Comparison of ENCODE assay signal across 14 mouse cellular contexts in genomic region chr5:31053728-31054127, GRCm38 (mm10). TPM values are rescaled to one million over a fixed set of nuclear protein-coding genes. Genes with fewer than 3 reads are reported as not detected.
DNase-seq lines count a peak whose midpoint lies in the region; ATAC-seq and TF ChIP-seq lines count a peak whose summit lies in the region.
"Not testable (repeated sequence)": the region's sequence is repeated elsewhere in the genome, so short reads cannot be mapped to it uniquely, and the experiment has no call there.
"Had no signal": no experiment of that assay in that cellular context is flagged by ENCODE, and none has a peak within 500 bp of the region (broad histone marks: within the 10 kb centered on the region; RNA-seq: fewer than 3 reads in every experiment).

No protein-coding gene starts in this region.

- peak overlapping the region; percentile 91 for H3K9ac ChIP-seq in heart, embryonic 13.5 days
- H3K9ac ChIP-seq in hindbrain, postnatal 0 days (replicated peaks; ENCODE audit: low read length), result peak overlapping the region; percentile 65; the same call in 1 of the 2 replicates
- peak overlapping the region; percentile 71; the same call in 1 of the 2 replicates for H3K9ac ChIP-seq in liver, postnatal 0 days (replicated peaks)
- H3K9ac ChIP-seq in midbrain, embryonic 15.5 days, result peak overlapping the region; percentile 70
- not testable (repeated sequence) for H3K9ac ChIP-seq in stomach, postnatal 0 days (ENCODE audit: low read length)

- 64% methylated on average over 4 of the region's 4 CpGs for whole genome bisulfite sequencing in forebrain, embryonic 10.5 days
- WGBS in heart, embryonic 13.5 days, result 68% methylated on average over 4 of the region's 4 CpGs
- WGBS in hindbrain, postnatal 0 days, result 42% methylated on average over 4 of the region's 4 CpGs
- WGBS in limb, embryonic 10.5 days, result 60% methylated on average over 4 of the region's 4 CpGs
- WGBS in liver, postnatal 0 days (ENCODE audit: insufficient replicate concordance), result 76% methylated on average over 4 of the region's 4 CpGs
- 52% methylated on average over 4 of the region's 4 CpGs for WGBS in midbrain, embryonic 15.5 days
- 52% methylated on average over 4 of the region's 4 CpGs for WGBS in stomach, postnatal 0 days

- H3K27ac ChIP-seq in forebrain, embryonic 10.5 days, result peak overlapping the region; percentile 93
- peak overlapping the region; percentile 76 for H3K27ac ChIP-seq in heart, embryonic 13.5 days (replicated peaks)
- peak overlapping the region; percentile 64 for H3K27ac ChIP-seq in hindbrain, postnatal 0 days
- H3K27ac ChIP-seq in limb, embryonic 10.5 days, result peak overlapping the region; percentile 91
- H3K27ac ChIP-seq in liver, postnatal 0 days (ENCODE audit: low read depth), result not testable (repeated sequence)
- H3K27ac ChIP-seq in midbrain, embryonic 15.5 days, result peak overlapping the region; percentile 78; the same call in 1 of the 2 replicates
- H3K27ac ChIP-seq in stomach, postnatal 0 days (replicated peaks), result peak overlapping the region; percentile 58; the same call in 1 of the 2 replicates

- H3K4me3 ChIP-seq in forebrain, embryonic 10.5 days, result peak overlapping the region; percentile 73
- peak overlapping the region; percentile 67 for H3K4me3 ChIP-seq in heart, embryonic 13.5 days
- H3K4me3 ChIP-seq in hindbrain, postnatal 0 days (ENCODE audit: low read length), result peak overlapping the region; percentile 62
- peak overlapping the region; percentile 72 for H3K4me3 ChIP-seq in limb, embryonic 10.5 days
- peak overlapping the region; percentile 61; the same call in 1 of the 2 replicates for H3K4me3 ChIP-seq in liver, postnatal 0 days (ENCODE audit: low read depth, low read length)
- peak overlapping the region; percentile 76 for H3K4me3 ChIP-seq in midbrain, embryonic 15.5 days
- H3K4me3 ChIP-seq in stomach, postnatal 0 days (ENCODE audit: low read depth, low read length), result peak overlapping the region; percentile 60

- not testable (repeated sequence) for TF ChIP-seq CTCF in hindbrain, postnatal 0 days (IDR thresholded peaks at IDR 0.05; ENCODE audit: low read depth); liver, postnatal 0 days (IDR thresholded peaks at IDR 0.05; ENCODE audit: low read depth); stomach, postnatal 0 days (IDR thresholded peaks at IDR 0.05; ENCODE audit: low read depth)

- H3K27me3 ChIP-seq in forebrain, embryonic 10.5 days (ENCODE audit: poor library complexity, severe bottlenecking); heart, embryonic 13.5 days (replicated peaks); hindbrain, postnatal 0 days (ENCODE audit: insufficient read depth, low read length); limb, embryonic 10.5 days (ENCODE audit: low read depth, poor library complexity, severe bottlenecking); liver, postnatal 0 days (ENCODE audit: insufficient read depth, low read length); midbrain, embryonic 15.5 days (replicated peaks); stomach, postnatal 0 days (ENCODE audit: control insufficient read depth, insufficient read depth, low read length): not testable (repeated sequence)

- not testable (repeated sequence) for TF ChIP-seq EP300 in liver, postnatal 0 days (IDR thresholded peaks at IDR 0.05; ENCODE audit: low read depth); stomach, postnatal 0 days (optimal IDR thresholded peaks at IDR 0.05)

- not testable (repeated sequence) for ATAC-seq in heart, embryonic 13.5 days (ENCODE audit: extremely low read depth, insufficient number of reproducible peaks, low FRiP score, low TSS enrichment); hindbrain, postnatal 0 days; liver, postnatal 0 days; midbrain, embryonic 15.5 days (replicated peaks); stomach, postnatal 0 days (ENCODE audit: low FRiP score, low TSS enrichment)

- H3K36me3 ChIP-seq in forebrain, embryonic 10.5 days (replicated peaks), result peaks cover 33% of the 10 kb centered on the region
- H3K36me3 ChIP-seq in heart, embryonic 13.5 days, result peaks cover 39% of the 10 kb centered on the region
- H3K36me3 ChIP-seq in hindbrain, postnatal 0 days (ENCODE audit: insufficient read depth, low read length); midbrain, embryonic 15.5 days (replicated peaks); stomach, postnatal 0 days (ENCODE audit: control insufficient read depth, insufficient read depth, low read length): not testable (repeated sequence)
- H3K36me3 ChIP-seq in limb, embryonic 10.5 days, result peaks cover 23% of the 10 kb centered on the region
- H3K36me3 ChIP-seq in liver, postnatal 0 days (replicated peaks; ENCODE audit: insufficient read depth, low read length), result peaks cover 14% of the 10 kb centered on the region

- peaks cover 48% of the 10 kb centered on the region for H3K4me1 ChIP-seq in forebrain, embryonic 10.5 days
- peaks cover 21% of the 10 kb centered on the region for H3K4me1 ChIP-seq in heart, embryonic 13.5 days
- not testable (repeated sequence) for H3K4me1 ChIP-seq in hindbrain, postnatal 0 days (ENCODE audit: insufficient read depth, low read length); stomach, postnatal 0 days (replicated peaks; ENCODE audit: control insufficient read depth, insufficient read depth)
- peaks cover 22% of the 10 kb centered on the region for H3K4me1 ChIP-seq in limb, embryonic 10.5 days
- H3K4me1 ChIP-seq in liver, postnatal 0 days (ENCODE audit: insufficient read depth), result peaks cover 17% of the 10 kb centered on the region
- peaks cover 31% of the 10 kb centered on the region for H3K4me1 ChIP-seq in midbrain, embryonic 15.5 days

- DNase-seq in brain, adult 2 months (ENCODE audit: low read depth, low spot score), result peak; percentile 20
- DNase-seq in forebrain, embryonic 10.5 days (ENCODE audit: extremely low spot score, low spot score); hindbrain, postnatal 0 days (ENCODE audit: low spot score); limb, embryonic 10.5 days (ENCODE audit: low spot score); liver, postnatal 0 days; stomach, postnatal 0 days (ENCODE audit: low spot score): not testable (repeated sequence)

- peak overlapping the region; percentile 94 for H3K4me2 ChIP-seq in heart, embryonic 13.5 days
- H3K4me2 ChIP-seq in hindbrain, postnatal 0 days (ENCODE audit: low read depth, low read length), result peak overlapping the region; percentile 97
- peak overlapping the region; percentile 99 for H3K4me2 ChIP-seq in liver, postnatal 0 days (ENCODE audit: low read depth, low read length)
- peak overlapping the region; percentile 97 for H3K4me2 ChIP-seq in midbrain, embryonic 15.5 days
- peak overlapping the region; percentile 98; the same call in 1 of the 2 replicates for H3K4me2 ChIP-seq in stomach, postnatal 0 days (replicated peaks; ENCODE audit: low read depth)

- not testable (repeated sequence) for H3K9me3 ChIP-seq in forebrain, embryonic 10.5 days; heart, embryonic 13.5 days; hindbrain, postnatal 0 days (ENCODE audit: low read length); limb, embryonic 10.5 days (replicated peaks); liver, postnatal 0 days (ENCODE audit: low read length); midbrain, embryonic 15.5 days; stomach, postnatal 0 days (ENCODE audit: control insufficient read depth, low read length)

RNA-seq across cellular contexts. Expression of gene Cad, which starts 0.9 kb away (rescaled TPM):
- polyA plus RNA-seq in forebrain, embryonic 10.5 days (2016; fragmentation: Nextera tagmentation; extraction: Ambion mirVana), result 76.4 and 79.3 TPM in 2 replicates
- 17.8 and 20.9 TPM in 2 replicates for polyA plus RNA-seq in heart, embryonic 13.5 days (2015; fragmentation: Nextera tagmentation; extraction: Ambion mirVana)
- 56.2 and 58.8 TPM in 2 replicates for total RNA-seq in hindbrain, postnatal 0 days (2014; rRNA removed)
- 8.1 and 9.1 TPM in 2 replicates for polyA plus RNA-seq in hindbrain, postnatal 0 days (2015; fragmentation: Nextera tagmentation; extraction: Ambion mirVana)
- polyA plus RNA-seq in limb, embryonic 10.5 days (2016; fragmentation: Nextera tagmentation; extraction: Ambion mirVana), result 63.1 and 71.3 TPM in 2 replicates
- 3.1 and 4.2 TPM in 2 replicates for polyA plus RNA-seq in liver, postnatal 0 days (2015; fragmentation: Nextera tagmentation; extraction: Ambion mirVana)
- 14.9 and 16.2 TPM in 2 replicates for polyA plus RNA-seq in midbrain, embryonic 15.5 days (2015; fragmentation: Nextera tagmentation; extraction: Ambion mirVana)
- polyA plus RNA-seq in stomach, postnatal 0 days (2015; fragmentation: Nextera tagmentation; extraction: Ambion mirVana), result 4.9 and 6.1 TPM in 2 replicates

RNA-seq across cellular contexts. Expression of gene Slc5a6, which starts 5.0 kb away (rescaled TPM):
- 10.7 and 12.7 TPM in 2 replicates for polyA plus RNA-seq in forebrain, embryonic 10.5 days (2016; fragmentation: Nextera tagmentation; extraction: Ambion mirVana)
- 6.9 and 7.2 TPM in 2 replicates for polyA plus RNA-seq in heart, embryonic 13.5 days (2015; fragmentation: Nextera tagmentation; extraction: Ambion mirVana)
- 40.9 and 46.7 TPM in 2 replicates for total RNA-seq in hindbrain, postnatal 0 days (2014; rRNA removed)
- polyA plus RNA-seq in hindbrain, postnatal 0 days (2015; fragmentation: Nextera tagmentation; extraction: Ambion mirVana), result 27.9 and 33.7 TPM in 2 replicates
- polyA plus RNA-seq in limb, embryonic 10.5 days (2016; fragmentation: Nextera tagmentation; extraction: Ambion mirVana), result 10.4 and 10.8 TPM in 2 replicates
- polyA plus RNA-seq in liver, postnatal 0 days (2015; fragmentation: Nextera tagmentation; extraction: Ambion mirVana), result 3.1 and 3.7 TPM in 2 replicates
- 26.9 and 29.1 TPM in 2 replicates for polyA plus RNA-seq in midbrain, embryonic 15.5 days (2015; fragmentation: Nextera tagmentation; extraction: Ambion mirVana)
- polyA plus RNA-seq in stomach, postnatal 0 days (2015; fragmentation: Nextera tagmentation; extraction: Ambion mirVana), result 4.2 TPM in 2 replicates

RNA-seq across cellular contexts. Expression of gene Atraid, which starts 5.6 kb away (rescaled TPM):
- 71.5 and 74.8 TPM in 2 replicates for polyA plus RNA-seq in forebrain, embryonic 10.5 days (2016; fragmentation: Nextera tagmentation; extraction: Ambion mirVana)
- polyA plus RNA-seq in heart, embryonic 13.5 days (2015; fragmentation: Nextera tagmentation; extraction: Ambion mirVana), result 119 and 124 TPM in 2 replicates
- total RNA-seq in hindbrain, postnatal 0 days (2014; rRNA removed), result 152 and 155 TPM in 2 replicates
- polyA plus RNA-seq in hindbrain, postnatal 0 days (2015; fragmentation: Nextera tagmentation; extraction: Ambion mirVana), result 240 and 242 TPM in 2 replicates
- polyA plus RNA-seq in limb, embryonic 10.5 days (2016; fragmentation: Nextera tagmentation; extraction: Ambion mirVana), result 51.8 and 69.7 TPM in 2 replicates
- polyA plus RNA-seq in liver, postnatal 0 days (2015; fragmentation: Nextera tagmentation; extraction: Ambion mirVana), result 162 and 169 TPM in 2 replicates
- polyA plus RNA-seq in midbrain, embryonic 15.5 days (2015; fragmentation: Nextera tagmentation; extraction: Ambion mirVana), result 161 and 164 TPM in 2 replicates
- 192 and 197 TPM in 2 replicates for polyA plus RNA-seq in stomach, postnatal 0 days (2015; fragmentation: Nextera tagmentation; extraction: Ambion mirVana)

RNA-seq across cellular contexts. Expression of gene Dnajc5g, which starts 52.4 kb away (rescaled TPM):
- not detected in 2 replicates for polyA plus RNA-seq in forebrain, embryonic 10.5 days (2016; fragmentation: Nextera tagmentation; extraction: Ambion mirVana)
- not detected in 2 replicates for polyA plus RNA-seq in heart, embryonic 13.5 days (2015; fragmentation: Nextera tagmentation; extraction: Ambion mirVana)
- not detected in 2 replicates for total RNA-seq in hindbrain, postnatal 0 days (2014; rRNA removed)
- polyA plus RNA-seq in hindbrain, postnatal 0 days (2015; fragmentation: Nextera tagmentation; extraction: Ambion mirVana), result not detected in 2 replicates
- not detected in 2 replicates for polyA plus RNA-seq in limb, embryonic 10.5 days (2016; fragmentation: Nextera tagmentation; extraction: Ambion mirVana)
- not detected in 2 replicates for polyA plus RNA-seq in liver, postnatal 0 days (2015; fragmentation: Nextera tagmentation; extraction: Ambion mirVana)
- polyA plus RNA-seq in midbrain, embryonic 15.5 days (2015; fragmentation: Nextera tagmentation; extraction: Ambion mirVana), result not detected in 2 replicates
- not detected in 2 replicates for polyA plus RNA-seq in stomach, postnatal 0 days (2015; fragmentation: Nextera tagmentation; extraction: Ambion mirVana)
- total RNA-seq: adrenal gland, postnatal 14 days; common myeloid progenitor, adult 5-6 weeks; gastrocnemius, postnatal 4 days; heart, postnatal 4 days; monocyte, adult 5-6 weeks had no signal
- polyA plus RNA-seq: lung, adult 2 months had no signal

RNA-seq across cellular contexts. Expression of gene Slc30a3, which starts 54.3 kb away (rescaled TPM):
- 0.32 and 0.39 TPM in 2 replicates for polyA plus RNA-seq in forebrain, embryonic 10.5 days (2016; fragmentation: Nextera tagmentation; extraction: Ambion mirVana)
- 0.21 and 0.69 TPM in 2 replicates for polyA plus RNA-seq in heart, embryonic 13.5 days (2015; fragmentation: Nextera tagmentation; extraction: Ambion mirVana)
- total RNA-seq in hindbrain, postnatal 0 days (2014; rRNA removed), result 40.2 and 47.5 TPM in 2 replicates
- 33.5 and 37.2 TPM in 2 replicates for polyA plus RNA-seq in hindbrain, postnatal 0 days (2015; fragmentation: Nextera tagmentation; extraction: Ambion mirVana)
- polyA plus RNA-seq in limb, embryonic 10.5 days (2016; fragmentation: Nextera tagmentation; extraction: Ambion mirVana), result 0.24 and 0.26 TPM in 2 replicates
- 0.24 and 0.72 TPM in 2 replicates for polyA plus RNA-seq in liver, postnatal 0 days (2015; fragmentation: Nextera tagmentation; extraction: Ambion mirVana)
- 20.4 and 21.5 TPM in 2 replicates for polyA plus RNA-seq in midbrain, embryonic 15.5 days (2015; fragmentation: Nextera tagmentation; extraction: Ambion mirVana)
- polyA plus RNA-seq in stomach, postnatal 0 days (2015; fragmentation: Nextera tagmentation; extraction: Ambion mirVana), result 0.11 TPM in 1 of 2 replicates, not detected in the other
- total RNA-seq: common myeloid progenitor, adult 5-6 weeks; gastrocnemius, postnatal 4 days; monocyte, adult 5-6 weeks had no signal
- polyA plus RNA-seq: lung, adult 2 months had no signal
